Mouse (Mus musculus) brain, adult 2 months (tissue): ENCODE results near the gene Mtss1l.

Source experiments
- DNase-seq: peaks from one replicate; pipeline ENCODE4 v3.0.0; 2011; ENCODE audit warnings: low read depth, low spot score

The Mtss1l gene

GRCm38 (mm10) chr8:110720685-110721598, at the start of gene Mtss1l:
Gene Mtss1l, plus strand, starts transcription at chr8:110721476.
- DNase-seq = peak; percentile 90

GRCm38 (mm10) chr8:110672133-110672532, 49.1 kb upstream of the Mtss1l start:
- no peak for DNase-seq

GRCm38 (mm10) chr8:110673168-110673567, 48.1 kb upstream of the Mtss1l start:
- no peak for DNase-seq

- DNase-seq = peak; percentile 71
Measured at GRCm38 (mm10) chr8:110674589-110674988, 46.7 kb upstream of the Mtss1l start.

GRCm38 (mm10) chr8:110676702-110677101, 44.6 kb upstream of the Mtss1l start:
- DNase-seq = peak; percentile 41

GRCm38 (mm10) chr8:110677174-110677660, 44.1 kb upstream of the Mtss1l start:
- no peak for DNase-seq

- DNase-seq = peak; percentile 71
Measured at GRCm38 (mm10) chr8:110678989-110679388, 42.3 kb upstream of the Mtss1l start.

- DNase-seq = peak; percentile 86
Measured at GRCm38 (mm10) chr8:110687726-110688125, 33.5 kb upstream of the Mtss1l start.

GRCm38 (mm10) chr8:110689961-110690360, 31.3 kb upstream of the Mtss1l start:
- DNase-seq = no peak

- no peak for DNase-seq
Measured at GRCm38 (mm10) chr8:110694226-110694625, 27.1 kb upstream of the Mtss1l start.

GRCm38 (mm10) chr8:110694826-110695225, 26.4 kb upstream of the Mtss1l start:
- DNase-seq = peak; percentile 85

GRCm38 (mm10) chr8:110695431-110695830, 25.8 kb upstream of the Mtss1l start:
- peak; percentile 77 for DNase-seq

GRCm38 (mm10) chr8:110696051-110696450, 25.2 kb upstream of the Mtss1l start:
- no peak for DNase-seq

- DNase-seq = peak; percentile 86
Measured at GRCm38 (mm10) chr8:110697571-110697970, 23.7 kb upstream of the Mtss1l start.

GRCm38 (mm10) chr8:110698098-110698497, 23.2 kb upstream of the Mtss1l start:
- DNase-seq = no peak

GRCm38 (mm10) chr8:110699501-110699900, 21.8 kb upstream of the Mtss1l start:
- no peak for DNase-seq

- no peak for DNase-seq
Measured at GRCm38 (mm10) chr8:110700561-110700960, 20.7 kb upstream of the Mtss1l start.

GRCm38 (mm10) chr8:110702636-110703459, 18.4 kb upstream of the Mtss1l start:
- no peak for DNase-seq

GRCm38 (mm10) chr8:110703460-110704061, 17.7 kb upstream of the Mtss1l start:
- DNase-seq = peak; percentile 59

GRCm38 (mm10) chr8:110704103-110704502, 17.2 kb upstream of the Mtss1l start:
- no peak for DNase-seq

GRCm38 (mm10) chr8:110705391-110706287, 15.6 kb upstream of the Mtss1l start:
- peak; percentile 97 for DNase-seq
